Mouse (Mus musculus) olfactory bulb, adult 2 months (tissue): ENCODE measurements around the gene Etfdh. TPM values are rescaled to one million over a fixed set of nuclear protein-coding genes. Genes with fewer than 3 reads are reported as not detected.

Source experiments
- H3K27ac ChIP-seq: fragments of 200-500 bp; 2 replicates; pipeline ENCODE4 v1.5.1; 2012; ENCODE audit warnings: low read depth, low read length; ENCODE audit not compliant: insufficient read depth
- H3K4me1 ChIP-seq: fragments of 200-500 bp; 2 replicates; pipeline ENCODE4 v1.6.1; 2012; ENCODE audit warnings: low read length; ENCODE audit not compliant: control insufficient read depth, insufficient read depth
- H3K4me3 ChIP-seq: fragments of 200-500 bp; 2 replicates; pipeline ENCODE4 v1.5.1; 2012; ENCODE audit warnings: mild to moderate bottlenecking, low read depth, low read length, moderate library complexity; ENCODE audit not compliant: insufficient read depth
- CTCF ChIP-seq: fragments of 200-500 bp; IDR thresholded peaks from 2 replicates; pipeline ENCODE4 v1.5.1; 2012; ENCODE audit warnings: low read depth, mild to moderate bottlenecking, low read length, moderate library complexity; ENCODE audit not compliant: insufficient read depth
- POLR2A ChIP-seq: fragments of 200-500 bp; IDR thresholded peaks from 2 replicates; pipeline ENCODE4 v1.6.1; 2012; ENCODE audit warnings: mild to moderate bottlenecking, low read depth, low read length, moderate library complexity; ENCODE audit not compliant: insufficient read depth
- WGBS: fragments of 180-500 bp; shearing (Covaris S2); methylation state at CpG from one replicate; pipeline ENCODE4 v1.1.7; 2018; 5-methylcytosine and 5-hydroxymethylcytosine counted together
- polyA plus RNA-seq: library from polyadenylated mRNA; stranded (reverse); fragments of >200 nt; gene quantifications from 2 replicates; pipeline ENCODE4 v1.2.4, GENCODE M21; 2012; ENCODE audit warnings: low replicate concordance; ENCODE audit not compliant: missing spikeins, insufficient read depth, insufficient read length

Gene Etfdh
- not detected in 2 replicates for polyA plus RNA-seq

- 0% methylated on average over 11 of the region's 11 CpGs for WGBS
- TF ChIP-seq CTCF: no peak
- TF ChIP-seq POLR2A: no peak
- H3K4me1 ChIP-seq: peaks cover 2% of the 10 kb centered on the region; the same call in 1 of the 2 replicates
- H3K27ac ChIP-seq: no peak within 1 kb of the TSS
- H3K4me3 ChIP-seq: peak within 1 kb of the TSS; percentile 74
Measured at GRCm38 (mm10) chr3:79629416-79629730, at the start of gene Etfdh. Gene Etfdh, minus strand, starts transcription at chr3:79629500.

DNA sequence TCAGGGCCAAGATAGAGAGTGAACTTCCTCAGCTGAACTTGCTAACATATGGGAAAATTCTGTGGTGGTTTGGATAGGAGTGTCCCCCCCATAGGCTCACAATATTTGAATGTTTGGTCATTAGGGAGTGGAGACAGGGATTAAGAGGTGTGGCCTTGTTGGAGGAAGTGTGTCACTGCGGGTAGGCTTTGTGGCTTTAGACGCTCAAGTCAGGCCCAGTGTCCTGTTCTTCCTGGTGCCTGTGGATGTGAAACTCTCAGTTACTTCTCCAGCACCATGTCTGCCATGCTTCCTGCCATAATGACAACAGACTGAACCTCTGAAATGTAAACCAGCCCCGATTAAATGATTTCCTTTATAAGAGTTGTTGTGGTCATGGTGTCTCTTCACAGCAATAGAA, 47.1 kb upstream of the Etfdh start:
- 91% methylated on average over 3 of the region's 3 CpGs for WGBS
- Histone ChIP-seq H3K27ac (no peak overlapping the region), H3K4me3 (no peak overlapping the region), H3K4me1 (no peaks in the 10 kb centered on the region)
- no peak for TF ChIP-seq CTCF
- TF ChIP-seq POLR2A: no peak

DNA sequence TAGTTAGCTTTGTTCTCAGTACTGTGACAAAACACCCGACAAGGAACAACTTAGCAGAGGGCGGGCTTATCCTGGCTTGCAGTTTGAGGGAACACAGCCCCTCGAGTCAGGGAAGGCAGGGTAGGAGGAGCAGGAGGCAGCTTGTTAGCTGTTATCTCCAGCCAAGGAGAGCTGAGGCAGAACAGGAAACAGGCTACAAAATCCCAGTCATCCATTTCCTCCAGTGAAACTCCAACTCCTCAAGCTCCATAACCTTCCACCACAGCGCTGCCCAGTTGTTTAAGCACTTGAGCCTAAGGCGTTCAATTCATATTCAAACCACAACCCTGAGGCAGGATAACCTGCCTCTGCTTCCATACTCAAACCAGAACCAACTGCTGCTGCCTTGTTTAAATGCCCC, 45.3 kb upstream of the Etfdh start:
- TF ChIP-seq POLR2A: no peak
- TF ChIP-seq CTCF: no peak
- Histone ChIP-seq H3K27ac (no peak overlapping the region), H3K4me1 (no peaks in the 10 kb centered on the region), H3K4me3 (no peak overlapping the region)
- 87% methylated on average over 5 of the region's 5 CpGs for WGBS

GRCm38 (mm10) chr3:79673082-79673481, 43.8 kb upstream of the Etfdh start:
- 10% methylated on average over 4 of the region's 4 CpGs for WGBS
- TF ChIP-seq POLR2A (no peak), CTCF (no peak)
- Histone ChIP-seq H3K4me1 (no peaks in the 10 kb centered on the region), H3K27ac (no peak overlapping the region), H3K4me3 (no peak overlapping the region)

DNA sequence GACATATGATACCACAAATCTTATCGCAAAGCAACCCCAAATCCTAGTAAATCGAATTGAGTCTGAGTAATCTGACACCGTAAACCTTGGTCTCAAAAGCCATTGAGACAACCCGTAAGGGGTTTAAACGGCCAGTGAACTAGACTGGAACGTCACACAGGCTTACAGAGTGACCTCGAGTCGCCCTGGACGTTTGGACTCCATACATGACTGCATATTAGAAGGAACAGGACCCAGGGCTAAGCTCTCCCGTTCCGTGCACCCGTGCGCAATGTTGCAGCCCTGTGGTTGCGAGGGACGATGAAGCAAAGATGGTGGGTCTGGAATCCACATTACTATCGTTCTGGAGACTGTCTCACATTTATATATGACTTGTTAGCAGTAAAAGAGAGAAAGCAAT, 42.9 kb upstream of the Etfdh start:
- Histone ChIP-seq H3K4me1 (no peaks in the 10 kb centered on the region), H3K27ac (no peak overlapping the region), H3K4me3 (no peak overlapping the region)
- TF ChIP-seq CTCF (no peak), POLR2A (no peak)
- 84% methylated on average over 16 of the region's 16 CpGs for WGBS

DNA sequence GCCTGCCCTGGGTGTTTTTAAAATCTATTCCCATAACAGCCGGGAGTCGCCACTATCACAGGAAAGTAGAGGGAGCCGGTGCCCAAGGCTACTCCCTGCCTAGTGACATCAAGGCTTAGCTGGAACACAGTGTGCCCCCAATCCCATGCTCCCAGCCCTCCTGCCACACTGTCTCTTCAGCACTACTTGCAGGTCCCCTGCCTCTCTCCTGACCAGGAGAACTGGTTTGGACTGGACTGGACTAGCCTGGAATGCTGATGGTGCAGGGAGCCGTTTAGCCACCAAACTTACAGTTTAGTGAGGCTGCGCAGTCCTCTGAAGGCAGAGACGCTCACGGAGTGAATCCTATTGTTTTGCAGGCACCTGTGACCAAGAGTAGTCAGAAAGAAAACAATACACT, 41.3 kb upstream of the Etfdh start:
- TF ChIP-seq CTCF (no peak), POLR2A (no peak)
- H3K4me1 ChIP-seq: no peaks in the 10 kb centered on the region
- 84% methylated on average over 7 of the region's 7 CpGs for WGBS
- no peak overlapping the region for H3K4me3 ChIP-seq
- no peak overlapping the region for H3K27ac ChIP-seq

- WGBS: 32% methylated on average over 9 of the region's 9 CpGs
- Histone ChIP-seq H3K4me3 (no peak overlapping the region), H3K27ac (no peak overlapping the region)
Measured at GRCm38 (mm10) chr3:79664787-79665408, 35.6 kb upstream of the Etfdh start.

GRCm38 (mm10) chr3:79656682-79657081, 27.4 kb upstream of the Etfdh start:
- WGBS: 50% methylated on average over 5 of the region's 5 CpGs
- H3K27ac ChIP-seq: no peak overlapping the region
- H3K4me3 ChIP-seq: no peak overlapping the region
- TF ChIP-seq POLR2A (no peak), CTCF (no peak)
- H3K4me1 ChIP-seq: no peaks in the 10 kb centered on the region

More at GRCm38 (mm10) chr3:79664787-79665408, 35.6 kb upstream of the Etfdh start:
- TF ChIP-seq POLR2A (no peak), CTCF (no peak)
- H3K4me1 ChIP-seq: no peaks in the 10 kb centered on the region

DNA sequence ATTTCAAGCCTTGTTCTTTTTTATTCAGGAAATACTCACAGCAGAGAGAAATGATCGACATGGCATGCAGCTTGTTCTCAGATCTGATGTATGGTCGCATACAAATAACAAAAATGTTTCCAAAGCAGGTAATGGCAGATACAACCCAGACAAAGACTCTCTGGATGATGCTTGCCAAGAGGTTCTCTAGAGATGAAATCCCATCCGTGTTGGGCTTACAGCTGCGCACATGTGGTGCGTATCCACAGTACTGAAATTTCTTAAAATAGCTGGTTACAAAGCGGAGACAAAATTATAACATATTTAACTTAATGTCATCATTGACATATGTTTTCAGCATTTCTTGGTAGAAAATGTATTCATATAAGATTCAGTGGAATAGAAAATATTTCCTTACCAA, 22.8 kb upstream of the Etfdh start:
- WGBS: 83% methylated on average over 6 of the region's 6 CpGs
- no peak for TF ChIP-seq CTCF
- no peak for TF ChIP-seq POLR2A
- no peak overlapping the region for H3K27ac ChIP-seq
- H3K4me1 ChIP-seq: no peaks in the 10 kb centered on the region
- no peak overlapping the region for H3K4me3 ChIP-seq
